Mouse (Mus musculus): ENCODE measurements around the gene Pcnx2. TPM values are rescaled to one million over a fixed set of nuclear protein-coding genes. Genes with fewer than 3 reads are reported as not detected.

The Pcnx2 gene
- total RNA-seq, 2 experiments from 2014 or later = not detected

GRCm38 (mm10) chr8:125902521-125902920 lies 4.4 kb upstream of the Pcnx2 start:
- no peak for ATAC-seq (replicated peaks; ENCODE audit: low FRiP score, poor library complexity, severe bottlenecking)

- ATAC-seq (replicated peaks; ENCODE audit: low FRiP score, poor library complexity, severe bottlenecking) = no peak
Observed at GRCm38 (mm10) chr8:125901167-125901566, 3.0 kb upstream of the Pcnx2 start.

- no peak for ATAC-seq (replicated peaks; ENCODE audit: low FRiP score, poor library complexity, severe bottlenecking)
Observed at GRCm38 (mm10) chr8:125898899-125899298, 782 bp upstream of the Pcnx2 start.

- ATAC-seq (replicated peaks; ENCODE audit: low FRiP score, poor library complexity, severe bottlenecking) = no peak
Observed at GRCm38 (mm10) chr8:125897388-125897787, 729 bp downstream of the Pcnx2 start.

GRCm38 (mm10) chr8:125889920-125890319 lies 8.2 kb downstream of the Pcnx2 start:
- ATAC-seq (replicated peaks; ENCODE audit: low FRiP score, poor library complexity, severe bottlenecking) = no peak

- ATAC-seq (replicated peaks; ENCODE audit: low FRiP score, poor library complexity, severe bottlenecking) = no peak
Observed at GRCm38 (mm10) chr8:125887549-125887948, 10.6 kb downstream of the Pcnx2 start.

GRCm38 (mm10) chr8:125880447-125880846 lies 17.7 kb downstream of the Pcnx2 start:
- ATAC-seq (replicated peaks; ENCODE audit: low FRiP score, poor library complexity, severe bottlenecking) = no peak

- no peak for ATAC-seq (replicated peaks; ENCODE audit: low FRiP score, poor library complexity, severe bottlenecking)
Observed at GRCm38 (mm10) chr8:125873250-125873534, 24.9 kb downstream of the Pcnx2 start.

- no peak for ATAC-seq (replicated peaks; ENCODE audit: low FRiP score, poor library complexity, severe bottlenecking)
Observed at GRCm38 (mm10) chr8:125872501-125873249, 25.4 kb downstream of the Pcnx2 start.

- ATAC-seq (replicated peaks; ENCODE audit: low FRiP score, poor library complexity, severe bottlenecking) = no peak
Observed at GRCm38 (mm10) chr8:125870821-125871321, 27.2 kb downstream of the Pcnx2 start.

- no peak for ATAC-seq (replicated peaks; ENCODE audit: low FRiP score, poor library complexity, severe bottlenecking)
Observed at GRCm38 (mm10) chr8:125870179-125870702, 27.9 kb downstream of the Pcnx2 start.

GRCm38 (mm10) chr8:125869739-125870138 lies 28.4 kb downstream of the Pcnx2 start:
- ATAC-seq (replicated peaks; ENCODE audit: low FRiP score, poor library complexity, severe bottlenecking) = no peak

GRCm38 (mm10) chr8:125868552-125868951 lies 29.6 kb downstream of the Pcnx2 start:
- no peak for ATAC-seq (replicated peaks; ENCODE audit: low FRiP score, poor library complexity, severe bottlenecking)

- no peak for ATAC-seq (replicated peaks; ENCODE audit: low FRiP score, poor library complexity, severe bottlenecking)
Observed at GRCm38 (mm10) chr8:125866125-125866524, 32.0 kb downstream of the Pcnx2 start.

GRCm38 (mm10) chr8:125857251-125857650 lies 40.9 kb downstream of the Pcnx2 start:
- ATAC-seq (replicated peaks; ENCODE audit: low FRiP score, poor library complexity, severe bottlenecking) = no peak

- ATAC-seq (replicated peaks; ENCODE audit: low FRiP score, poor library complexity, severe bottlenecking) = no peak
Observed at GRCm38 (mm10) chr8:125856160-125856559, 42.0 kb downstream of the Pcnx2 start.

- ATAC-seq (replicated peaks; ENCODE audit: low FRiP score, poor library complexity, severe bottlenecking) = no peak
Observed at GRCm38 (mm10) chr8:125854379-125854778, 43.7 kb downstream of the Pcnx2 start.

- ATAC-seq (replicated peaks; ENCODE audit: low FRiP score, poor library complexity, severe bottlenecking) = no peak
Observed at GRCm38 (mm10) chr8:125853300-125853699, 44.8 kb downstream of the Pcnx2 start.

- ATAC-seq (replicated peaks; ENCODE audit: low FRiP score, poor library complexity, severe bottlenecking) = no peak
Observed at GRCm38 (mm10) chr8:125849181-125849580, 48.9 kb downstream of the Pcnx2 start.

- no peak for ATAC-seq (replicated peaks; ENCODE audit: low FRiP score, poor library complexity, severe bottlenecking)
Observed at GRCm38 (mm10) chr8:125847842-125848241, 50.3 kb downstream of the Pcnx2 start.

- no peak for ATAC-seq (replicated peaks; ENCODE audit: low FRiP score, poor library complexity, severe bottlenecking)
Observed at GRCm38 (mm10) chr8:125845281-125845680, 52.8 kb downstream of the Pcnx2 start.
